Mouse (Mus musculus) midbrain, embryonic 14.5 days (tissue): ENCODE measurements at regions not wholly inside any gene's neighbourhood (a gene's known extent, or its start where the extent isn't known, plus 50 kb on each side); places are given as distances from the start of the nearest gene placed in this dataset.

Source experiments
- ATAC-seq: fragments of 200-750 bp; cut with Nextera tagmentation; 2 replicates; pipeline ENCODE4 v1.8.0; 2017; ENCODE audit warnings: moderate number of reproducible peaks, moderate library complexity; ENCODE audit not compliant: low FRiP score, low TSS enrichment
- DNase-seq: peaks from one replicate; pipeline ENCODE4 v3.0.0-alpha.2; 2015
- H3K27ac ChIP-seq: fragments of 300-500 bp; sonication (generic); replicated peaks from 2 replicates; pipeline ENCODE4 v1.5.1; 2014; ENCODE audit warnings: mild to moderate bottlenecking, low read depth, low read length, moderate library complexity
- H3K27me3 ChIP-seq: fragments of 300-500 bp; sonication (generic); 2 replicates; pipeline ENCODE4 v1.6.1; 2014; ENCODE audit warnings: low read length, control low read depth, mixed read lengths; ENCODE audit not compliant: control insufficient read depth, insufficient read depth
- H3K36me3 ChIP-seq: fragments of 300-500 bp; sonication (generic); 2 replicates; pipeline ENCODE4 v1.6.1; 2014; ENCODE audit warnings: low read length, control low read depth; ENCODE audit not compliant: control insufficient read depth, insufficient read depth
- H3K4me1 ChIP-seq: fragments of 300-500 bp; sonication (generic); 2 replicates; pipeline ENCODE4 v1.6.1; 2014; ENCODE audit warnings: mild to moderate bottlenecking, antibody characterized with exemption, low read length, control low read depth; ENCODE audit not compliant: control insufficient read depth, insufficient read depth
- H3K4me2 ChIP-seq: fragments of 300-500 bp; sonication (generic); 2 replicates; pipeline ENCODE4 v1.6.1; 2014; ENCODE audit warnings: mild to moderate bottlenecking, low read length, moderate library complexity
- H3K4me3 ChIP-seq: fragments of 300-500 bp; sonication (generic); replicated peaks from 2 replicates; pipeline ENCODE4 v1.5.1; 2014; ENCODE audit warnings: low read depth, low read length
- H3K9ac ChIP-seq: fragments of 300-500 bp; sonication (generic); replicated peaks from 2 replicates; pipeline ENCODE4 v1.6.1; 2014; ENCODE audit warnings: mild to moderate bottlenecking, low read length, moderate library complexity
- H3K9me3 ChIP-seq: fragments of 300-500 bp; sonication (generic); 2 replicates; pipeline ENCODE4 v1.6.1; 2016; ENCODE audit warnings: low read length, control low read depth, mixed read lengths; ENCODE audit not compliant: control insufficient read depth
- WGBS: fragments of 180-500 bp; shearing (Covaris S2); extraction: QIAGEN DNeasy Blood & Tissue Kit; methylation state at CpG from one replicate; pipeline ENCODE4 v1.1.7; 2014; 5-methylcytosine and 5-hydroxymethylcytosine counted together

- H3K27ac ChIP-seq, result no peak overlapping the region
- 28% methylated on average over 16 of the region's 16 CpGs for WGBS
- no peaks in the 10 kb centered on the region for H3K4me1 ChIP-seq
- H3K4me3 ChIP-seq, result no peak overlapping the region
- no peak overlapping the region for H3K9ac ChIP-seq
- DNase-seq (peak; percentile 61), ATAC-seq (no peak)
- no peaks in the 10 kb centered on the region for H3K9me3 ChIP-seq
- H3K36me3 ChIP-seq, result no peaks in the 10 kb centered on the region
- H3K27me3 ChIP-seq, result no peaks in the 10 kb centered on the region
- no peak overlapping the region for H3K4me2 ChIP-seq
Measured at GRCm38 (mm10) chr1:78008811-78009410, 188.0 kb downstream of the Pax3 start.

DNA sequence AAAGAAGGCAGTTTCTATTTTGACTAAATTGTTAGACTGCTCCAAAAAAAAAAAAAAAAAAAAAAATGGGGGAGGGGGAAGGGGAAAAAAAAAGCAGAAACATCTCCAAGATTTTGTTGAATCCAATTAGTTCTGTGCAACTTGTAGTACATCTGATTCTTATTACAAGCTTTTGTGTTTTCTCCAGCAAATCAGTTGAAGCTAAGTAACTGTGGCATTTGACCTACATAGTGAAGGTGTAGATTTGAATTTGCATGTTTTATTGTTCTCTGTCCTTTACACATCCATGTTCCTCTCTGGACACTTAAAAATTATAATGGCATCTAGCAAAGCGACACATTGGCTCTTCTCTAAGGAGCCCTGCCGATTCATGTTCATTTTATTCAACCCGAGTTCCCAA is 192.6 kb downstream of the Pax3 start:
- Histone ChIP-seq H3K4me1 (no peaks in the 10 kb centered on the region), H3K4me3 (no peak overlapping the region), H3K9ac (no peak overlapping the region), H3K36me3 (no peaks in the 10 kb centered on the region), H3K27ac (no peak overlapping the region), H3K9me3 (no peaks in the 10 kb centered on the region), H3K27me3 (no peaks in the 10 kb centered on the region), H3K4me2 (no peak overlapping the region)
- 90% methylated on average over 3 of the region's 3 CpGs for WGBS
- ATAC-seq (no peak), DNase-seq (no peak)

DNA sequence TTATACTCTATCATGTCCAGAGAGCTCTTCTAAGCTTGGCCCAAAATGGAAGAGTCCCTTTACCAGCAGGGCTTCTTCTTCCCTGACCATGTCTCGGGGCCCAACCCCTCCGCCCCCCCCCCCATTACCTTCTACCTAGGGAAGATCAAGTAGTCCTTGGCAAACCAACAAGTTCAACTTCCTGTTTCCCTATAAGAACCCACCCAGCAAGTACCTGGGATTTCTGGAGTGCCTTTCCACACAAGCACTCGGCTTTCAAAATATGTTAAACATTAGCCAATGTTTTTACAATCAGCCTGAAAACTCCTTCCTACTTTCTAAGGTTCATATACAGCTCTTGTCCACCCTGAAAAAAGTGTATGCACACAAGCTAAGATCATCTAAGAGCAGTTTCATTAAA is 198.2 kb downstream of the Pax3 start:
- Histone ChIP-seq H3K4me1 (no peaks in the 10 kb centered on the region), H3K9ac (no peak overlapping the region), H3K27me3 (no peaks in the 10 kb centered on the region), H3K4me3 (no peak overlapping the region), H3K9me3 (no peaks in the 10 kb centered on the region), H3K36me3 (no peaks in the 10 kb centered on the region), H3K4me2 (no peak overlapping the region), H3K27ac (no peak overlapping the region)
- ATAC-seq, result no peak
- WGBS, result 89% methylated on average over 3 of the region's 3 CpGs
- DNase-seq, result no peak

DNA sequence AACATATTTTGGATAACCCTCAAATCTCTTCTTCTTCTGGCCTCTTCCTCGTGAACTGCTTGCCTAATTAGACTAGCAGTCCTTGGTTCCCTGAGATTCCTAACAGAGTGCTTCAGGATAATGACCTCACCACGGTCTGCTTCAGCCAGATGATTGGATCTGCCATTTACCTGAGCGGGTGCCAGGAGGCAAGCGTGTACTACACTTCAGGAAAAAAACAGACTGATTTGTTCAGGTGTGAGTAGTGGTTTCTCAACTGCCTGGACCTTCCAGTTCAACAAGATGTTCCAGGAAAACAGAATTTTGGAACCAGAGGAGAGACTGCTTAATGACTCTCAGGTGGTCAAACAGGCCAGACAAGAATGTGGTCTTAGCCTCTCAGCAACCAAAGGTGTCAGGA is 215.4 kb downstream of the Pax3 start:
- H3K4me3 ChIP-seq, result no peak overlapping the region
- ATAC-seq, result no peak
- WGBS, result 83% methylated on average over 4 of the region's 4 CpGs

DNA sequence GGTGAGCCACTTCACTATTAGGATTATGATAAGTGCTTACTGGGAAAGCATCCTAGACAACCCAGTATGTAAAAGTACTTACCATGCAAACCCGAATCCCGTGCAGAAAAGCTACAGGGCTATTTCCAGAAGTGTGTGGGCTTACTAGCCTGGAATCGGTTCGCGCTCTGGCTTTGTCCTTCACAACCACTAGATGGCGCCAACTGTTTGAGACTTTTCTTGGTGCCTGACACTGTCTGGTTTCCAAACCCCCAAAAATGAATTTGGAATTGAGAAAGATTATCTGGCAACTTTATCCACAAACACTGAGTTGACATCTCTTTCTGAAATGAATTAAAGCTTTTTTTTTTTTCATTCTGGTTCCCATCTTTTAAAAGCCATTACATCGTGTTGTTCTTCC is 218.2 kb downstream of the Pax3 start:
- WGBS, result 5% methylated on average over 7 of the region's 7 CpGs
- Histone ChIP-seq H3K27me3 (peaks cover 14% of the 10 kb centered on the region; the same call in 1 of the 2 replicates), H3K9ac (no peak overlapping the region), H3K4me2 (no peak overlapping the region), H3K4me1 (no peaks in the 10 kb centered on the region), H3K27ac (no peak overlapping the region), H3K9me3 (no peaks in the 10 kb centered on the region), H3K36me3 (no peaks in the 10 kb centered on the region), H3K4me3 (no peak overlapping the region)
- ATAC-seq (0 out of 2 replicates have a peak, but pooled peaks have one; percentile 50), DNase-seq (peak; percentile 94)

More for the DNA sequence above, 215.4 kb downstream of the Pax3 start:
- H3K9ac ChIP-seq, result no peak overlapping the region
- H3K27me3 ChIP-seq, result peaks cover 12% of the 10 kb centered on the region; the same call in 1 of the 2 replicates
- no peaks in the 10 kb centered on the region for H3K36me3 ChIP-seq
- H3K4me2 ChIP-seq, result no peak overlapping the region
- H3K27ac ChIP-seq, result no peak overlapping the region
- DNase-seq, result no peak
- H3K9me3 ChIP-seq, result no peaks in the 10 kb centered on the region
- H3K4me1 ChIP-seq, result no peaks in the 10 kb centered on the region

- Histone ChIP-seq H3K4me2 (no peak overlapping the region), H3K9me3 (no peaks in the 10 kb centered on the region), H3K4me1 (no peaks in the 10 kb centered on the region), H3K36me3 (no peaks in the 10 kb centered on the region), H3K27ac (no peak overlapping the region), H3K27me3 (peaks cover 15% of the 10 kb centered on the region; the same call in 1 of the 2 replicates), H3K9ac (no peak overlapping the region), H3K4me3 (no peak overlapping the region)
- ATAC-seq (no peak), DNase-seq (no peak)
- 92% methylated on average over 18 of the region's 18 CpGs for WGBS
Measured at GRCm38 (mm10) chr1:77975941-77976340, 221.0 kb downstream of the Pax3 start.

DNA sequence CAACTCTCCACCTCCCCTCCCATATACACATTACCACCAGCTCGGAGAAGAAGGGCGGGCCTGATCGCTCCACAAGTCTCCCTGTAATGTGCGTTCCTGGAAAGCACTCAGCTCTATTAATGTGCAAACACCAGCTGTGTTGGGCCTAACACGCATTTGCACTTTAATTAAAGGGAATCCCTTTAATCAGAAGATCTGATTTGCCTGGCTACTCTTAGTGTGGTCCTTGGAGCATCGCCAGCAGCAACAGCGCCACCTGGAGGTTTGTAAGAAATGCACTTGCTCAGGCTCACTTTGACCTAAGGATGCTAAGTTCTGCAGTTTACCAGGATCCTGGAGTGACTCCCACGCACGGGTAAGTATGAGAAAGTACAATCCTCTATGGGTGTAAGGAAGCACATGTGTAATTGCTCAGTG is 224.6 kb downstream of the Pax3 start:
- Histone ChIP-seq H3K27ac (no peak overlapping the region), H3K27me3 (0 out of 2 replicates have a peak, but pooled peaks cover 3% of the 10 kb centered on the region), H3K4me2 (peak overlapping the region; percentile 18), H3K9me3 (no peaks in the 10 kb centered on the region), H3K9ac (no peak overlapping the region), H3K4me1 (no peaks in the 10 kb centered on the region), H3K4me3 (no peak overlapping the region), H3K36me3 (no peaks in the 10 kb centered on the region)
- DNase-seq (peak; percentile 85), ATAC-seq (peak; percentile 43; the same call in 1 of the 2 replicates)
- 9% methylated on average over 9 of the region's 9 CpGs for WGBS

GRCm38 (mm10) chr1:77964656-77965335 is 232.1 kb downstream of the Pax3 start:
- Histone ChIP-seq H3K4me3 (no peak overlapping the region), H3K4me2 (no peak overlapping the region), H3K9me3 (no peaks in the 10 kb centered on the region), H3K4me1 (no peaks in the 10 kb centered on the region), H3K36me3 (no peaks in the 10 kb centered on the region), H3K27me3 (no peaks in the 10 kb centered on the region), H3K9ac (no peak overlapping the region), H3K27ac (no peak overlapping the region)
- no peak for ATAC-seq
- no peak for DNase-seq
- 66% methylated on average over 3 of the region's 3 CpGs for WGBS

- Histone ChIP-seq H3K9me3 (no peaks in the 10 kb centered on the region), H3K9ac (no peak overlapping the region), H3K4me1 (no peaks in the 10 kb centered on the region), H3K4me3 (no peak overlapping the region), H3K27me3 (no peaks in the 10 kb centered on the region), H3K4me2 (no peak overlapping the region), H3K27ac (no peak overlapping the region), H3K36me3 (no peaks in the 10 kb centered on the region)
- ATAC-seq (no peak), DNase-seq (no peak)
- 83% methylated on average over 1 of the region's 1 CpGs for WGBS
Measured at GRCm38 (mm10) chr1:77959309-77959708, 237.6 kb downstream of the Pax3 start.
